Mouse (Mus musculus) embryonic facial prominence, embryonic 13.5 days (tissue): ENCODE results near the gene Gm20425. TPM values are rescaled to one million over a fixed set of nuclear protein-coding genes. Genes with fewer than 3 reads are reported as not detected.

Experiments
- ATAC-seq: fragments of 200-750 bp; cut with Nextera tagmentation; 2 replicates; pipeline ENCODE4 v1.8.0; 2017; ENCODE audit warnings: low read depth; ENCODE audit not compliant: insufficient number of reproducible peaks, insufficient read depth, low FRiP score, low TSS enrichment
- H3K27ac ChIP-seq: fragments of 300-500 bp; sonication (generic); 2 replicates; pipeline ENCODE4 v1.5.1; 2015; ENCODE audit warnings: moderate library complexity, mild to moderate bottlenecking, inconsistent platforms
- H3K27me3 ChIP-seq: fragments of 300-500 bp; sonication (generic); 2 replicates; pipeline ENCODE4 v1.6.1; 2015; ENCODE audit warnings: mild to moderate bottlenecking, inconsistent platforms
- H3K36me3 ChIP-seq: fragments of 300-500 bp; sonication (generic); 2 replicates; pipeline ENCODE4 v1.6.1; 2015; ENCODE audit warnings: mild to moderate bottlenecking, inconsistent platforms
- H3K4me1 ChIP-seq: fragments of 300-500 bp; sonication (generic); 2 replicates; pipeline ENCODE4 v1.6.1; 2015; ENCODE audit warnings: inconsistent platforms
- H3K4me2 ChIP-seq: fragments of 300-500 bp; sonication (generic); 2 replicates; pipeline ENCODE4 v1.6.1; 2015; ENCODE audit warnings: moderate library complexity, mild to moderate bottlenecking, inconsistent platforms
- H3K4me3 ChIP-seq: fragments of 300-500 bp; sonication (generic); 2 replicates; pipeline ENCODE4 v1.5.1; 2015; ENCODE audit warnings: mild to moderate bottlenecking, inconsistent platforms
- H3K9ac ChIP-seq: fragments of 300-500 bp; sonication (generic); 2 replicates; pipeline ENCODE4 v1.6.1; 2015; ENCODE audit warnings: mild to moderate bottlenecking, inconsistent platforms
- H3K9me3 ChIP-seq: fragments of 300-500 bp; sonication (generic); 2 replicates; pipeline ENCODE4 v1.6.1; 2016; ENCODE audit warnings: inconsistent platforms
- WGBS: fragments of 180-500 bp; shearing (Covaris S2); methylation state at CpG from one replicate; pipeline ENCODE4 v1.1.7; 2015; ENCODE audit warnings: mixed read lengths; 5-methylcytosine and 5-hydroxymethylcytosine counted together
- polyA plus RNA-seq: library from polyadenylated mRNA; unstranded; fragments of >200 nt; fragmentation: Nextera tagmentation; extraction: Ambion mirVana; gene quantifications from 2 replicates; pipeline ENCODE4 v1.2.1, GENCODE M21; 2015

The Gm20425 gene
- polyA plus RNA-seq, 1 experiment from 2014 or later, result 2.3 TPM

DNA sequence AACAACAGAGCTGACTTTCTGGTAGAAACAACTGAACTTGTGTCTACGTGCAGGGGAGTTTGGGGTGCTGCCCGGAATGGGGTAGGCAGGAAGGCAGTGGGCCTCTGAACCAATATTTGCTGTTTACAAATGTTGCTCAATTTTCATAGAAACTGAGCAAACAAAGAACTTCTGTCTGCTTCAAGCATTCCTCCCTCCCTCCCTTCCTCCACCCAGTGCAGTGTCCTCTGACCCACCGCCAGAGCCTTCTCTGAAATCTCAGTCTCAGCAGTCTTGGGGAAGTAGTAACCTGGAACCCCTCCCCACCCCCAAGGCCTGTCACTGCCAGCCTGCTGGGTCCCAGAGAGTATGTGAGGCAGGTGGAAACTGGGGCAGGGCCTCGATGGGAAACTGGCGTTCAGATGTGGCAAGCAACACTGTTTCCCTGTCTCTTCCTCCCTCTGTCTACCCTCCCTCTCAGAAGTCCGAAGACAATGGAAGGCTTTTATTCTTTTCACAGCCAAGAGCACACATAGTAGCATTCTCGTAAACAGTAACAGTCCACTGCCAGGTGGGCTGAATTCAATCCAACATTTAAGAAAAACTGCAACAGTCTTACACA is 4.6 kb upstream of the Gm20425 start:
- Histone ChIP-seq H3K27ac (peak overlapping the region; percentile 57), H3K4me2 (no peak overlapping the region), H3K27me3 (no peaks in the 10 kb centered on the region), H3K9me3 (no peaks in the 10 kb centered on the region), H3K36me3 (no peaks in the 10 kb centered on the region), H3K4me1 (peaks cover 13% of the 10 kb centered on the region), H3K4me3 (no peak overlapping the region), H3K9ac (no peak overlapping the region)
- peak; percentile 20; the same call in 1 of the 2 replicates for ATAC-seq
- 46% methylated on average over 7 of the region's 7 CpGs for WGBS

DNA sequence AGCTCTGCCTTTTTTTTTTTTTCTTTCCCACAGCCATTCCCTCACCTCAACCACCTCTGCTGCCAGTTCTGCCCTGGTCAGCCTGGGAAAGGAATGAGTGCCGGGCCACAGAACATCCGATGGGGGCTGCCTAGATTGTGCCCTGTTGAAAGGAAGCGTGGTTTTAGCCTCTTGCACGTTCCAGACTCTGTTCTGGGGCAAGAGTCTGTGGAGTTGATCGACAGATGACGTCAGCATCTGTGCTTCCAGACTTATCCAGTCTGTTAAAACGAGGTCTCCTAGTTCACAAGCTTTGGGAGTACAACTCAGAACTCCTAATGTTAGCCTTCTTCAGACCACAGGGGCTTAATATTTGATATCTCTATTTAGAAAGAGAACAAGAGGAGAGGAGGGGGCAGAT is 4.0 kb upstream of the Gm20425 start:
- H3K4me2 ChIP-seq, result no peak overlapping the region
- H3K27ac ChIP-seq, result peak overlapping the region; percentile 57; the same call in 1 of the 2 replicates
- H3K4me3 ChIP-seq, result no peak overlapping the region
- H3K9ac ChIP-seq, result no peak overlapping the region
- H3K27me3 ChIP-seq, result no peaks in the 10 kb centered on the region
- H3K36me3 ChIP-seq, result no peaks in the 10 kb centered on the region
- H3K4me1 ChIP-seq, result peaks cover 13% of the 10 kb centered on the region
- 70% methylated on average over 7 of the region's 7 CpGs for WGBS
- no peaks in the 10 kb centered on the region for H3K9me3 ChIP-seq
- no peak; the same call in 1 of the 2 replicates for ATAC-seq

GRCm38 (mm10) chr9:103233006-103233395 is 2.9 kb upstream of the Gm20425 start:
- no peak overlapping the region for H3K27ac ChIP-seq
- H3K9ac ChIP-seq, result no peak overlapping the region
- no peaks in the 10 kb centered on the region for H3K36me3 ChIP-seq
- H3K27me3 ChIP-seq, result no peaks in the 10 kb centered on the region
- no peak for ATAC-seq
- WGBS, result 59% methylated on average over 7 of the region's 7 CpGs
- H3K4me3 ChIP-seq, result no peak overlapping the region
- no peaks in the 10 kb centered on the region for H3K9me3 ChIP-seq
- H3K4me1 ChIP-seq, result peaks cover 13% of the 10 kb centered on the region
- H3K4me2 ChIP-seq, result no peak overlapping the region

- H3K36me3 ChIP-seq, result no peaks in the 10 kb centered on the region
- H3K9me3 ChIP-seq, result no peaks in the 10 kb centered on the region
- H3K27ac ChIP-seq, result no peak overlapping the region
- ATAC-seq, result no peak
- 89% methylated on average over 7 of the region's 7 CpGs for WGBS
- peaks cover 13% of the 10 kb centered on the region for H3K4me1 ChIP-seq
- no peak overlapping the region for H3K9ac ChIP-seq
- H3K27me3 ChIP-seq, result no peaks in the 10 kb centered on the region
- H3K4me3 ChIP-seq, result no peak overlapping the region
- no peak overlapping the region for H3K4me2 ChIP-seq
Observed at GRCm38 (mm10) chr9:103232232-103233005, 2.3 kb upstream of the Gm20425 start.

DNA sequence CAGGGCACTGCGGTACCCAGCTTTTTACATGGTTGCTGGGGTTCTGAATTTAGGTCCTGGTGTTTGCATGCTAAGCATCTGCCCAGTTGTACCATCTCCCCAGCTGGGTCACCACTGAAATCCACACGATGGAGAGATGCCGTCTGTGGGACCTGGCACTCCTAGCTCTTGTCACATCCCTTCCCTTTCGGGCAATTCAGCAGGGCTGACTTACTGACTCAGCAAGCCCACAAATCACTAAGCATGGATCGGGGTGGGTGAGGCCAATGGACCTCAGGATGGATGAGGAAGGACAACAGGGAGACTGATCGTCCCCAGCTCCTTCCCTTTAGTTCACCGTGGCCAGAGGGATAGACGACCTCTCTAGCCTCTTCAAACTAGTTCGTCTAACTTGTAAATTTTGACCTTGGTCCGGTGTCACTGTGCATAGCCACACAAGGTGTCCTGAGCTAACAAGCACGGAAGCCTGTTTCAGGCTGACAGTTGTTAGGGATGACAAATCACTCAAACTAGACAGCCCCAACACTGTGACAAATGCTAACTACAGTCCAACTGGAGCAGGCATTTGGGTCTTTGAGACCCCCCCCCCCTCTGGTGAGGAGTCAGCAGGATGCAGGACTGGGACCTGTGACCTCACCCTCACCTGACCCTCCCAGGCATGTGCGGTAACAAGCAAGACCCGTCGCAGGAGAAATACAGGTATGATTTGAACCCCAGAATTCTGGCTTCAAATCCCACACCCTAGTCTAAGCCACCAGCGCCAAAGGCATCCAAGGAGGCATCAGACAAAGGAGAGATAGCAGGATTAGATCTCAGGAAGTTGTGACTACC is 855 bp downstream of the Gm20425 start:
- H3K4me3 ChIP-seq, result no peak overlapping the region
- H3K4me2 ChIP-seq, result no peak overlapping the region
- H3K9me3 ChIP-seq, result no peaks in the 10 kb centered on the region
- peaks cover 13% of the 10 kb centered on the region for H3K4me1 ChIP-seq
- no peak for ATAC-seq
- WGBS, result 83% methylated on average over 15 of the region's 15 CpGs
- H3K27me3 ChIP-seq, result no peaks in the 10 kb centered on the region
- no peak overlapping the region for H3K27ac ChIP-seq
- no peak overlapping the region for H3K9ac ChIP-seq
- H3K36me3 ChIP-seq, result no peaks in the 10 kb centered on the region

DNA sequence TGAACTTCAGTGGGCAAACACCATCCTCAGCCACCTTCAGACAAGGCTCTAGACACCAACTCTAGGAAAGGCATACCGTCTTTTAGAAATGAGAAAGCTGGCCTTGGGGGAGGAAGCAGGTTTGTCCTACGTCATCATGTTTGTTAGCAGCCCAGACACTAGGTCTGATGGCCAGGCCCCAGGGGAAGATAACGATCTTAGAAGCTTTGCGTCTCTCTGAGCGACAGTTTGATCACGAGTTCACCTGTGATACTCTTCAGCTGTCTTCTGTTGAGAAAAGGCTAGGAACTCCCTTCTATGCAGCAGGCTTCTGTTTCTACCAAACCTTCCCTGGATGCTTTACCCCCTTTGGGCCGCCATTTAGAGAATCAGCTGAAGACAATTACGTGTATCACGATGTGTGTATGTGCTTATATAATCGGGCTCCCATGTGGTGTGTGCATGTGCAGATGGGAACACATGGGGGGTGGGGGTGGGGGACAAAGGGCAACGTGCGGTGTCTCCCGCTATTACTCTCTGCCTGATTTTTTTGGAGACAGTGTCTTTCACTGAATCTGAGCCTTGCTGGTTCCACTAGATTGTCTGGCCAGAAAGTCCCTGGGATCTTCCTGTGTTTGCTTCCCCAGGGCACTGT is 1.6 kb downstream of the Gm20425 start:
- no peak for ATAC-seq
- H3K27ac ChIP-seq, result no peak overlapping the region
- no peak overlapping the region for H3K4me3 ChIP-seq
- peaks cover 13% of the 10 kb centered on the region; the same call in 1 of the 2 replicates for H3K4me1 ChIP-seq
- no peaks in the 10 kb centered on the region for H3K9me3 ChIP-seq
- H3K27me3 ChIP-seq, result no peaks in the 10 kb centered on the region
- no peak overlapping the region for H3K9ac ChIP-seq
- no peak overlapping the region for H3K4me2 ChIP-seq
- 67% methylated on average over 13 of the region's 13 CpGs for WGBS
- H3K36me3 ChIP-seq, result no peaks in the 10 kb centered on the region

DNA sequence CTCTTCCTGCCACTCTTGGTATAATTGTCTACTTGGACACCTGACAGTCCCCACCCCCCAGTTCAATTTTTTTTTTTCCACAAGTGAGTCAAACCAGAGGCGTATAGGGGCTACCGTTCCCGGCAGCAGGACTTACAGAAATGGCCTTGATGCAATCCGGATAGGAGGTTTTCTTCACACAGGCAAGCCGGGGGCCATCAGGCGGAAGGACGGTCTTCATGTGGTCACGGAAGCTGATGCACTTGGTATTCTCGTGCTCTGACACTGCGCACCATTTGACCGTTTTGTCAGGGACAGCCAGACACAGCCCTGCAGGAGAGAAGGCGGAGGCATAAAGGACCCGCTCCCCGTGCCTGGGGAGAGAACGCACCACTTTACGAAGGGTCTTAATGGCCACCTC is 2.3 kb downstream of the Gm20425 start:
- H3K27ac ChIP-seq, result no peak overlapping the region
- ATAC-seq, result no peak

DNA sequence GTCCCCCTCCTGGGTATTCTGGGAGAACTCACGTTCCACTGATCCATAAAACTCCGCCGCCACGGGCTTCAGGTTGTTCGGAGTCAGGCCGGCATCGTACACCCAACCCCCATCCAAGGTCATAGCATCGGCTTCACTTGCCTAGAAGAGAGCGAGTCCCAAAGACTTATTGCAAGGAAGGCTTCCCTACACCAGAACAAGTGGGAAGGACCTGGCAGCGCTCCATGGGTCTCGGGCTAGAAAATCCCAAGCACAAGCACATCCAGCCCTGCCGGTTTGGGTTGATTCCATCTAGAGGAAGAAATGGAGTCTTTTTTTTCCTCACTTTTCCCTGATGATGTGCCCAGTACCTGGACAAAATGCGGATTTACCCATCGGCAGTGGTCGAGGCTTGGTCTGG is 3.3 kb downstream of the Gm20425 start:
- Histone ChIP-seq H3K4me1 (peaks cover 8% of the 10 kb centered on the region; the same call in 1 of the 2 replicates), H3K36me3 (no peaks in the 10 kb centered on the region), H3K4me3 (no peak overlapping the region), H3K9ac (no peak overlapping the region), H3K4me2 (no peak overlapping the region), H3K9me3 (no peaks in the 10 kb centered on the region), H3K27ac (no peak overlapping the region), H3K27me3 (no peaks in the 10 kb centered on the region)
- ATAC-seq, result no peak
- WGBS, result 93% methylated on average over 15 of the region's 15 CpGs

More for the DNA sequence above, 2.3 kb downstream of the Gm20425 start:
- WGBS, result 90% methylated on average over 16 of the region's 16 CpGs
- H3K9me3 ChIP-seq, result no peaks in the 10 kb centered on the region
- no peak overlapping the region for H3K4me2 ChIP-seq
- no peak overlapping the region for H3K9ac ChIP-seq
- H3K36me3 ChIP-seq, result no peaks in the 10 kb centered on the region
- no peaks in the 10 kb centered on the region for H3K27me3 ChIP-seq
- peaks cover 10% of the 10 kb centered on the region; the same call in 1 of the 2 replicates for H3K4me1 ChIP-seq
- no peak overlapping the region for H3K4me3 ChIP-seq

GRCm38 (mm10) chr9:103225464-103225863 is 4.6 kb downstream of the Gm20425 start:
- Histone ChIP-seq H3K27me3 (no peaks in the 10 kb centered on the region), H3K36me3 (no peaks in the 10 kb centered on the region), H3K27ac (no peak overlapping the region), H3K4me3 (no peak overlapping the region), H3K9me3 (no peaks in the 10 kb centered on the region), H3K4me2 (no peak overlapping the region), H3K4me1 (peaks cover 5% of the 10 kb centered on the region; the same call in 1 of the 2 replicates), H3K9ac (no peak overlapping the region)
- ATAC-seq, result no peak
- WGBS, result 72% methylated on average over 3 of the region's 3 CpGs

- Histone ChIP-seq H3K4me2 (no peak overlapping the region), H3K9ac (no peak overlapping the region), H3K9me3 (no peaks in the 10 kb centered on the region), H3K36me3 (no peaks in the 10 kb centered on the region), H3K4me3 (no peak overlapping the region), H3K27me3 (no peaks in the 10 kb centered on the region), H3K4me1 (no peaks in the 10 kb centered on the region; the same call in 1 of the 2 replicates), H3K27ac (no peak overlapping the region)
- 92% methylated on average over 7 of the region's 7 CpGs for WGBS
- ATAC-seq, result no peak
Observed at GRCm38 (mm10) chr9:103224721-103225120, 5.4 kb downstream of the Gm20425 start.

DNA sequence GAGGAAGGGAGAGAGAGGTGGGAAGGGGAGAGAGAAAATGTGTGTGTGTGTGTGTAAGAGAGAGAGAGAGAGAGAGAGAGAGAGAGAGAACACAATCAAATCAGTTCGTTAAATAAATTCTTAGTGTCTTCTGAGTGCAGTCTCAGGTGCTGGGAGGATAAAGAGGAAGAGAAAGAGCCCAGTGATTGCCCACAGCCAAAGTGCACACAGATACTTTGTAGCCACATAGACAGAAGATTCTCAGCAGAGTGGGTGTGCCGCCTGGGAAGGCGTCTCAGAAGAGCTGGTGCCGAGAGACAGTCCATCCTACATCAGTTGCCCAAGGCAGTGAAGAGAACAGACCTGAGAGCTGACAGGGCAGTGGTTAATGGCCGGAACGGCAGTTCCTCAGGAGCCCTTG is 15.8 kb downstream of the Gm20425 start:
- H3K4me1 ChIP-seq, result no peaks in the 10 kb centered on the region
- H3K27me3 ChIP-seq, result no peaks in the 10 kb centered on the region; the same call in 1 of the 2 replicates
- H3K9ac ChIP-seq, result no peak overlapping the region
- H3K4me2 ChIP-seq, result no peak overlapping the region
- no peak overlapping the region for H3K27ac ChIP-seq
- no peak overlapping the region for H3K4me3 ChIP-seq
- H3K9me3 ChIP-seq, result no peaks in the 10 kb centered on the region
- ATAC-seq, result no peak
- H3K36me3 ChIP-seq, result no peaks in the 10 kb centered on the region
- 71% methylated on average over 6 of the region's 6 CpGs for WGBS
